In genomic region chr2:155071027-155071426, GRCm38 (mm10) we compare ENCODE assay signal across 25 mouse cellular contexts. TPM values are rescaled to one million over a fixed set of nuclear protein-coding genes. Genes with fewer than 3 reads are reported as not detected.
DNase-seq lines count a peak whose midpoint lies in the region; ATAC-seq and TF ChIP-seq lines count a peak whose summit lies in the region.
"Had no signal": no experiment of that assay in that cellular context is flagged by ENCODE, and none has a peak within 500 bp of the region (broad histone marks: within the 10 kb centered on the region; RNA-seq: fewer than 3 reads in every experiment).

No protein-coding gene starts in this region.

- H3K9ac ChIP-seq in ES-E14 (ENCODE audit: insufficient read depth, low read depth, low read length, poor library complexity, severe bottlenecking), result no peak overlapping the region
- H3K9ac ChIP-seq in heart, adult 2 months (ENCODE audit: low read depth, low read length), result no peak overlapping the region
- H3K9ac ChIP-seq: embryonic facial prominence, embryonic 13.5 days; forebrain, embryonic 15.5 days; heart, embryonic 13.5 days; hindbrain, embryonic 12.5 days; limb, embryonic 13.5 days; liver, embryonic 15.5 days; neural tube, embryonic 12.5 days had no signal

- TF ChIP-seq EP300 in heart, adult 2 months (IDR thresholded peaks at IDR 0.05; ENCODE audit: insufficient read depth, low read depth, low read length), result no peak

- ATAC-seq in megakaryocyte, adult 5-6 weeks (ENCODE audit: poor library complexity, severe bottlenecking), result peak; percentile 20; the same call in 1 of the 2 replicates
- ATAC-seq: forebrain, embryonic 15.5 days; intestine, postnatal 0 days; lung, postnatal 0 days had no signal

- H3K4me1 ChIP-seq in ES-E14 (ENCODE audit: control insufficient read depth in 2 of 2, insufficient read depth in 2 of 2, low read length in 2 of 2, poor library complexity in 1 of 2), result peaks cover 5 to 22% of the 10 kb centered on the region in 2 experiments; a peak in 3 of 4 replicates
- H3K4me1 ChIP-seq in thymus, adult 2 months (replicated peaks; ENCODE audit: control insufficient read depth, insufficient read depth, low read length), result peaks cover 14% of the 10 kb centered on the region
- H3K4me1 ChIP-seq in heart, adult 2 months (ENCODE audit: control insufficient read depth, insufficient read depth, low read length), result peaks cover 6% of the 10 kb centered on the region

- DNase-seq in lung, postnatal 36 days, result peak; percentile 10
- no peak for DNase-seq in lung, adult 18-20 months
- DNase-seq in ES-E14 (ENCODE audit: low read depth, low spot score), result no peak
- peak; percentile 67 for DNase-seq in brain, adult 2 months (ENCODE audit: low read depth, low spot score)
- DNase-seq in thymus, adult 2 months, result no peak
- no peak for DNase-seq in heart, adult 2 months
- DNase-seq: adrenal gland, postnatal 14 days; cerebellum, adult 11 months; heart, adult 18-20 months; kidney, postnatal 4 days; midbrain, embryonic 14.5 days; retina, postnatal 1 day; right cerebral cortex, postnatal 4 days; thymus, postnatal 25 days had no signal

- no peak for TF ChIP-seq CTCF in thymus, adult 2 months (IDR thresholded peaks at IDR 0.05; ENCODE audit: borderline replicate concordance, control insufficient read depth, extremely low read depth, insufficient read depth, low read length, poor library complexity)
- no peak for TF ChIP-seq CTCF in heart, adult 2 months (IDR thresholded peaks at IDR 0.05)

- H3K27me3 ChIP-seq in thymus, adult 2 months (ENCODE audit: control insufficient read depth, insufficient read depth, low read length), result no peaks in the 10 kb centered on the region
- H3K27me3 ChIP-seq in heart, adult 2 months (ENCODE audit: control insufficient read depth, insufficient read depth, low read length), result no peaks in the 10 kb centered on the region
- H3K27me3 ChIP-seq: embryonic facial prominence, embryonic 13.5 days; forebrain, embryonic 15.5 days; heart, embryonic 13.5 days; hindbrain, embryonic 12.5 days; limb, embryonic 13.5 days; liver, embryonic 15.5 days; neural tube, embryonic 12.5 days had no signal

- WGBS in thymus, adult 2 months, result 94% methylated on average over 9 of the region's 9 CpGs
- 62% methylated on average over 9 of the region's 9 CpGs for WGBS in heart, adult 2 months

- H3K9me3 ChIP-seq in ES-E14 (ENCODE audit: control insufficient read depth, insufficient read depth, low read depth, low read length), result no peaks in the 10 kb centered on the region
- H3K9me3 ChIP-seq: embryonic facial prominence, embryonic 13.5 days; forebrain, embryonic 15.5 days; heart, embryonic 13.5 days; hindbrain, embryonic 12.5 days; limb, embryonic 13.5 days; liver, embryonic 15.5 days; neural tube, embryonic 12.5 days had no signal

- intact Hi-C loops in heart, adult 2 months (cut with DNase I), result loop anchor here (5.0 to 10.0 kb wide), 2 partner anchors 61 to 176 kb away; partner anchors contain the start of genes Eif2s2 and Itch

- TF ChIP-seq POLR2A in thymus, adult 2 months (IDR thresholded peaks at IDR 0.05; ENCODE audit: control insufficient read depth, extremely low read depth, insufficient read depth, low read length, poor library complexity), result no peak
- no peak for TF ChIP-seq POLR2A in heart, adult 2 months (IDR thresholded peaks at IDR 0.05; ENCODE audit: insufficient read depth, low read depth, low read length)

- H3K4me3 ChIP-seq in ES-E14 (ENCODE audit: insufficient read depth in 1 of 2, low read depth in 1 of 2, low read length in 2 of 2, poor library complexity in 1 of 2, severe bottlenecking in 1 of 2), result peak overlapping the region in 1 of 2 experiments; percentile 1; a peak in 1 of 4 replicates
- H3K4me3 ChIP-seq in thymus, adult 2 months (ENCODE audit: control insufficient read depth, insufficient read depth, low read length), result no peak overlapping the region
- H3K4me3 ChIP-seq in heart, adult 2 months, result no peak overlapping the region
- H3K4me3 ChIP-seq: embryonic facial prominence, embryonic 13.5 days; forebrain, embryonic 15.5 days; heart, embryonic 13.5 days; hindbrain, embryonic 12.5 days; limb, embryonic 13.5 days; liver, embryonic 15.5 days; neural tube, embryonic 12.5 days had no signal

- no peak overlapping the region; the same call in 1 of the 2 replicates for H3K27ac ChIP-seq in ES-E14 (ENCODE audit: insufficient read depth, low read depth, low read length, poor library complexity, severe bottlenecking)
- H3K27ac ChIP-seq in thymus, adult 2 months (ENCODE audit: control insufficient read depth, insufficient read depth, low read length), result no peak overlapping the region
- H3K27ac ChIP-seq in heart, adult 2 months, result no peak overlapping the region
- H3K27ac ChIP-seq: embryonic facial prominence, embryonic 13.5 days; forebrain, embryonic 15.5 days; heart, embryonic 13.5 days; hindbrain, embryonic 12.5 days; limb, embryonic 13.5 days; neural tube, embryonic 12.5 days had no signal

- H3K79me2 ChIP-seq in heart, adult 2 months (replicated peaks; ENCODE audit: control insufficient read depth, insufficient read depth, low read length), result no peaks in the 10 kb centered on the region

- H3K36me3 ChIP-seq in ES-E14 (ENCODE audit: control insufficient read depth, insufficient read depth, low read length, poor library complexity, severe bottlenecking), result peaks cover 23% of the 10 kb centered on the region
- H3K36me3 ChIP-seq in thymus, adult 2 months (ENCODE audit: control insufficient read depth, insufficient read depth, low read length), result peaks cover 9% of the 10 kb centered on the region; the same call in 1 of the 2 replicates
- H3K36me3 ChIP-seq in heart, adult 2 months (ENCODE audit: control insufficient read depth, insufficient read depth, low read length), result no peaks in the 10 kb centered on the region

- in situ Hi-C loops in ES-E14 (cut with MboI; ENCODE audit: low sequenced_read_pairs in 2 of 2, unreplicated experiment in 2 of 2), result no loop called here

TF ChIP-seq in ES-E14, 5 proteins besides CTCF, POLR2A, EP300 and RAD21:
- TF ChIP-seq MAFK (IDR thresholded peaks at IDR 0.05; ENCODE audit: insufficient read depth, low read depth, low read length), result 0 out of 2 replicates have a peak, but pooled peaks have one; percentile 53
- no peak for TF ChIP-seq ZNF384 (IDR thresholded peaks at IDR 0.05; ENCODE audit: low read depth, low read length)

RNA-seq across cellular contexts. Expression of gene Ahcy, which starts 3.3 kb away (rescaled TPM):
- 79.6 and 90.8 TPM in 2 replicates for total RNA-seq in ES-E14 (2012; rRNA removed)
- 59.7 and 65.7 TPM in 2 replicates for total RNA-seq in megakaryocyte, adult 5-6 weeks (2015)
- 35.9 and 37.7 TPM in 2 replicates for total RNA-seq in megakaryocyte, adult 5-6 weeks (2017)
- polyA plus RNA-seq in thymus, adult 2 months (2012; rRNA removed), result 90.7 and 99.4 TPM in 2 replicates
- 10 to 100 TPM; 10.5 to 14.0 TPM for total RNA-seq in heart, adult 2 months (2021)
- polyA plus RNA-seq in heart, adult 2 months (2012; rRNA removed), result 22.5 and 30.8 TPM in 2 replicates

RNA-seq across cellular contexts. Expression of gene Gm14226, which starts 53.0 kb away (rescaled TPM):
- 0.04 and 0.11 TPM in 2 replicates for total RNA-seq in ES-E14 (2012; rRNA removed)
- not detected in 2 replicates for total RNA-seq in megakaryocyte, adult 5-6 weeks (2015)
- total RNA-seq in megakaryocyte, adult 5-6 weeks (2017), result not detected in 2 replicates
- 0.06 and 0.16 TPM in 2 replicates for polyA plus RNA-seq in thymus, adult 2 months (2012; rRNA removed)
- total RNA-seq in heart, adult 2 months (2021), result under 1 TPM; 0.16 to 0.20 TPM
- 0.16 and 0.18 TPM in 2 replicates for polyA plus RNA-seq in heart, adult 2 months (2012; rRNA removed)
- total RNA-seq: gastrocnemius, adult 8-10 months had no signal

Comparison
In these comparisons a context has a peak if more than half of its experiments do, and no peak if none do; other contexts are left out.
1. DNase-seq: peak in lung, postnatal 36 days (single experiment) and brain, adult 2 months (single experiment); none in lung, adult 18-20 months (0 of 2), ES-E14 (single experiment), thymus, adult 2 months (single experiment) and heart, adult 2 months (0 of 2).